Mouse (Mus musculus) heart, postnatal 0 days (tissue): Measurements from ENCODE around the gene Tfip11.

Experiments
- CTCF ChIP-seq: IDR thresholded peaks from 2 replicates; pipeline ENCODE4 v1.5.1; 2016; ENCODE audit warnings: antibody characterized with exemption, control low read depth, low read depth
- EP300 ChIP-seq: IDR thresholded peaks from 2 replicates; pipeline ENCODE4 v1.6.1; 2016; ENCODE audit warnings: antibody characterized with exemption, low read depth

GRCm38 (mm10) chr5:112302310-112302709 is 23.8 kb upstream of the Tfip11 start:
- TF ChIP-seq CTCF (no peak), EP300 (no peak)
